Mouse (Mus musculus) left cerebral cortex, adult 11 months (tissue): ENCODE results near the gene Ssh2.
A peak's percentile ranks its signal among the peaks of the same experiment; 100 is the strongest.

Source experiments
- DNase-seq: peaks from one replicate; pipeline ENCODE4 v3.0.0; 2022; ENCODE audit warnings: low spot score

Gene Ssh2

DNA sequence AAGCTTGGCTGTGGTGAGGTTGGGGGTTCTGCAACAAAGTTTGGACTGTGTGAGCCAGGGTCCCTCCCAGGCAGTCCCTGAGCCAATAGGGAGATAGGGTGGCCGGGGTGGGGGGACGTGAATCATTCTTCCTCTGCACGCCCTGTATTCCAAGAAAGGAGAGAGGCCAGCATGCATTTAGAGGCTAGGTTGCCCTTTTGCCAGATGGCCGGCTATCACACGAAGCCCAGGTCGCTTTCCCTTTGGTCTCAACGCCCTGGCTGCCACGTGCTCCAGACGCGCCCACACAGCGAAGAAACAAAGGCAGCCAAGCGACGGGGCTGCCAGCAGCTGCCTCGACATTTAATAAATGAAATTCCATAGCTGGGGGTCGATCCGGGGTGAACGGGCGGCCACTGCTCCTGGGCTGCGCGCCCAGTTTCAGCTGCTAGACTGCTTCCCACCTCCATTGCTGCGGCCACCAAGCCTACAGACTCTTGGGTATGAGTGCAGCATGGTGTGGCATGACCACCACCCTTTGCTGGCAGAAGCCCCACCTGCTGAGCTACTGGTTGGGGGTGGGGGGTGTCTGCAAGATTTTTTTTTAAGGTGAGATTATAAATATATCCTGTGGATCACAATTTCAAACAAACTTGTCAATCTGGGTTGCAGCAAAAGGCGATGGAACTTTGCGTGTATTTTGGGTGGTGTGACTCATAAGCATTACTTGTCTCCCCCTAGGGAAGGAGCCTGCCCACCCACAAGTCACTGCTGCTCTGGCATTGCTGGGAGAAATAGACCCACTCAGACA, 275.6 kb downstream of the Ssh2 start:
- DNase-seq, result no peak

DNA sequence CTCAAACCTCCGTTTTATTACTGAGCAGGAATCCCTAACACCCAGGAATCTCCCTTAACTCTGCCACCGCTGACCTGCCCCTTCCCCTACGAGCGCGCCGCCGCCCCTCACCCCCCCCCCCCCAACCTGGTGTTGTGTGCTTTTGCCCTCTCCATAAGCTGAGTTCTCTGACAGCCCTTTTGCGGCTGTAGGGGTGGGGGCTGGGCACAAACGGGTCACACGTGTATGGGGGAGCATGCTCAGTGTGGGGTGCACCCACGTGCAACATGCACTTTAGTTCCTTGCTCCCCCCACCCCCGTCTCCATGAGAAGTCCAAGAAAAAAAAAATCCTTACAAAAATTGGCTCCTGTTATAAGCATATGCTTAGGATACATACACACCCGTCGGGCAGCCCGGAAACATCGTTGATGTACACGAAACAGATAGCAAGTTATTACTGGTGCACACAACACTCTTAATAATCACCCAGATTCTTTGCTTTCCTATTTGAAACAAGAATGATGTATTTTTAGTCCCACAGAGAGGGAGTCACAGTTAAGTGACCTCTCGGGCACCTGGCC, 276.3 kb downstream of the Ssh2 start:
- DNase-seq, result no peak

DNA sequence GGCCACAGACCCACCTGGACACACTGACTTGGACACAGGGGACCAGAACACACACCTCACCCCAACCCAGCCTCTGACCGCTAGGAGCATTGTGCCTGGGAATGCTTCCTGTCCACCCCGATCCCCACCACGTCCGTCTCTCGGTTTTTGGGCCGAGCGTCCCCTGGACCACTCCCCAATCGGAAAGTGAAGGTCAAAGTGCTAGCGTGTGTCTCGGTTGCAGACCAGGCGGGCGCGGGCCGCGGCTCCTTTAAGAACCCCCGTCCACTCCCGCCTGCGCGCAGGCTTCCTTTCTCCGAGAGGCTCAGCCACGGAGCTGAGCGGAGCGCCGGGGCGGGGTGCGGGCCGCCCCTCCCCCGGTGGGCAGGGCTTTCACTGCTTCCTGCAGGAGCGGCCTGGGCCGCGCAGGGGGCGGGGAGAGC, 276.8 kb downstream of the Ssh2 start:
- DNase-seq, result peak; percentile 86

DNA sequence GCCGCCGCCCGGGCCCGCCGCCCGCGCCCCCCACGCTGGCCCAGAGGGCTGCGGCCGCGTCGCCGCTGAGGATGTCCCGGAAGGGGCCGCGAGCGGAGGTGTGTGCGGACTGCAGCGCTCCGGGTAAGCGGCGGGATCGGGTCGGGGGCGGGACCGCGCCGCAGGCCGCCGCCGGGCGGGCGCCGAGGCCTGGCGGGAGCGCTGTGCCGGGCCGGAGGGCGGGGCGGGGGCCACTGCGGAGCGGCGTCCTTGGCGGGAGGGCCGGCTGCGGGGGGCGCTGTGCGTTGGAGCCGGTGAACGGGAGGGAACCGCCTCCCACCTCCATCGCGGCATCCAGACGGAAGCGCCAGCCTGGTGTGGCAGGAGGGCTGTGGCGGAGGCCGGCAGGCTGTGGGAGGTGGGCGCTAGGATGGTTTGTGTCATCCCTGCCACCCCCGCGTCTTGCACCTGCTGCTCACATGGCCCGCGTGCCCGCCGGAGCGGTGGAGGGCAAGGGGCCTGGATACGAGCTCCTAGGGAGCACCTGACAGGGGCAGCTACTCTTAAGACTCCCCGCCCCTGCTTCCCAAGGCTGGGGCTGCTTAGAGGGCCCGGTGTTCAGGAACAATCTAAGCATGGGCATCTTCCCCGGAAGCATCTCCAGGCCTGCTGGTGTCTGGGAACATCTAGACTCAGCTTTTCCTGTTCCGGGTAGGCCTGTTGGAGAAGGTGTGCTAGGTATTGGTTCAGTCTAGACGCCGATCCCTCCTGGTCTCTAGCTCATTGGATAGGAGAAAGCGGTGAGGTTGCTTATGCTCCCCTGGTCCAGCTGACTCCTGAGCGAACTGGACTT, 277.6 kb downstream of the Ssh2 start, which contains the start of gene Git1:
Gene Git1 (plus strand): TSS at position 51 of the 832 bp plus-strand sequence.
- no peak for DNase-seq

DNA sequence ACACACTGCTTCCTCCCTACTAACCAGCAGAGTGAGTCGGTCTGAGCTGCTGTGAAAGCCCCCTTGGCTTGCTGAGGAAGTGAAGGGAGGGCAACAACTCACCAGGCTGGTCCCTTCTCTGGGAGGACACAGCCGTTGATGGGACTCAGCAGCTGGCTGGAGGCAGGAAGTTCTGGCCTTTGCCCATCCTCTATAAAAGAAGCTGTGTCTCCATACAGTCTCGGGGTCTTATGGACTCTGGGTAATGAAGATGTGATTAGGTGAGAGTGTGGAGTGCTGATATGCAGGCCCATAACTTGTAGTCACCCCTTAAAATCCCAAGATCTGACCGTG, 278.2 kb downstream of the Ssh2 start:
- DNase-seq, result no peak

DNA sequence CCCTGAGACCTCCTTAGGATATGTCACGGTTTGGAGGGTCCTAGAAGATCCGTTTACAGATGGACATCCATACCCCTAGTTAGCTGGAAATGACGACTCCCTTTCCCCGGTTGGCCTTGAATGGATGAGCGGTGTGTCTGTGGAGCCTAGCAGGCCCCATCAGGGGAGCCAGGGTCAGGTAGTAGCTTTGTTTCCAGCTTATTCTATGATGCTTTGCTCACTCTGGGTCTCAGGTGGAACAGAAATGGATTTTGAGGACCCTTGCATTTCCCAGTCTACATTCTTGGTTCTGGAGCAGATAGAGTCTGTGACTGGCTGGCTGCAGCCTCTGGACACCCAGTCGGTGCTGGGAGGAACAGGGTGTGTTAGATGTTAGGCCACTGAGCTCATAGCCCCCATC, 278.7 kb downstream of the Ssh2 start:
- DNase-seq, result no peak

DNA sequence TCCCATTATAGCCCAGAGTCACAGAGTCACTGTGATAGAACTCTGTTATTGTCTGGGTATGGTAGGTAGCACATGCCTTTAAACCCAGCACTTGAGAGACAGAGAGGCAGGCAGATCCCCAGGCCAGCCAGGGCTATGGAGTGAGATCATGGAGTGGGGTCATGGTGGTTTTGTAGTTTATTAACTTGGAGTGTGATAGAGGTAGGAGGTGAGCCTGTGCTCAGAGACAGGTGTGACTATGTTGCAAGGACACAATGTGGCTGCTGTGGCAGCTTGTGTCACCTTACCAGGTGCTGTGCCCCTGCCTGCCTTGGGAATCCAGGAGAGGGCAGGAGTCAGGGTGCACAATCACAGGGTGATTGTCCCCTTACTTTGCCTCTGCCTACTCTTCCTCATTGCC, 279.4 kb downstream of the Ssh2 start:
- DNase-seq, result no peak

DNA sequence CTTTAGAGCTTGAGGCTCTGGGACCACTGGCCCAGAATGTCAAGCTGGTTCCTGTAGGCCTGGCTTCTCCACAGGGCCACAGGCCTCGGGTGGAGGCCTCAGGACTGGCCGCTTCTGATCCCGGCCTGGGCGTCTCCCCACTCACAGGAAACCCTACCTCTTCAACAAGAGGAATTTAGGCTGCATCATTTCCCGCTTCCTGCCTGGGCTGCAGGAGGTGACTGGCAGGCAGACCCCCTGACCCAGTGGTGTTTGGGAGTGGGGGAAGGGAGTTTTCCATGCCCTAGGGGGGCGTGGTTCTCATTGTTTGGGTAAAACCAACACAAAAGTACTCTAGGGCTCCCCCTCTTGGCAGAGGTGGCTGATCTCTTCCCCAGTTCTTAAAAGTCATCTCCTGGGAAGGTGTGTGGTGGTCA, 281.3 kb downstream of the Ssh2 start:
- no peak for DNase-seq

DNA sequence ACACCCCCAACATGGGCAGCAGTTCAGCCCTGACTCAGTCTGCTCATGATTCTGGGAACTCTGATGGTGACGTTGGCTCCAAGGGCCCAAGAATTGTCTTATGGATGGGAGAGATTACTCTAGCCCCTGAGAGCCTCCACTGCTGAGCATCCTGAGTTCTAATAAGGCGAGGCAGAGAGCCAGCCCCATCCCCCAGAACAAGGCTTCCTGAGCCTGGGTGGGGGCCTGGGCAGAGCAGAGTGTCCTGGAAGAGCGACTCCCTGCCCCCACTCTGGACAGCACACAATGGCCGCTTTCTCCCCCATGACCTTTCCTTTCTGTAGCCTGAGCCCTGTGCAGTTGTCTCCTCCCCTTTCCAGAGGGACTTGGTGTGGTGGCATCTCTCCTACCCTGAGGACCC, 281.8 kb downstream of the Ssh2 start:
- DNase-seq, result no peak

DNA sequence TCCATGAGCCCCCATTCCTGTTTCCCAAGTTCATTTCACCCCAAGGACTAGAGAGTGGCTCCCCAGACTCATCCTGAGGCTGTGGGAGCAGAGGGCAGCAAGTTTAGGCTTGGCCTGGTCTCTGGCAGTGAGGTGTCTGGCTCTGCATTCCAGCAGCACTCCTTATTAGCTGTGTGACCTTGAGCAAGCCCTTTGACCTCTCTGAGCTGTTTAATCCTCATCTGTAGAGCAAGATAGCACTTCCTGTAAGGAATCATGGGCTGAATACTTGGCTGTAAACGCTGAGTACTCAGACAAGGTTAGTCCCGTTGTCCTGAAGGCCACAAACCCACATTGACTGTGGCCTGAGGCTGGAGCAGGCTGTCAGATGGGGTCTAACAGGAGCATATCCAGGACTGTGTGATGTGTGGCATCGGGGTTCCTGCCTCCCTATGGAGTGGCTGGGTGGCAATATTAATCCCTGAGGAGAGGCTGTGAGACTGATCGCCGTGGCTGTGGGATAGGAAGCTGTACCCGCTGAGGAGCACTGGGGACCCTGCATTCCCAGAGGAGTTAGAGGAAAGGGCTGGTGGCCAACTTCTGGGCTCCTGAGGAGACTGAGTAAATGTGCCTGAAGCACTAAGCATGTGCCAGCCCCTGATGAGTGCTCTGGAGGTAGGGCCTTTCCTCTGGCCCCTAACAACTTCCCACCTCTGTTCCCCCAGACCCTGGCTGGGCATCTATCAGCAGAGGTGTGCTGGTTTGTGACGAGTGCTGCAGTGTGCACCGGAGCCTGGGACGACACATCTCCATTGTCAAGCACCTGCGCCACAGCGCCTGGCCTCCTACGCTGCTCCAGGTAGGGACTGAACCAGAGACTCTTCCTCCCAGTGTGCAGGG, 282.4 kb downstream of the Ssh2 start:
- DNase-seq, result no peak

DNA sequence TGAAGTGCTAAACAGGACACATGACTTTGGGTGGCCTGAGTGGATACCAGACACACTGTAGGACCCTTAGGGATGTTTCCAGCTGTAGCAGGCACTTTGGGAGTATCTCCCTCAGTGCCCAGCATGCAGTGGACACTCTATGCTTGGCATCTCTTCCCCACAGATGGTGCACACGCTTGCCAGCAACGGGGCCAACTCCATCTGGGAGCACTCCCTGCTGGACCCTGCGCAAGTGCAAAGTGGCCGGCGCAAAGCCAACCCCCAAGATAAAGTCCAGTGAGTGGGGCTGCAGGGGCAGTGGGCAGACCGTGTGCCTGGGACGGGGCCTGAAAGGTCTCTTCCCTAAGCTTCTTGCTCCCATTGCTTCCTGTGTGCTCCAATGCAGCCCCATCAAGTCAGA, 283.3 kb downstream of the Ssh2 start:
- DNase-seq, result no peak

DNA sequence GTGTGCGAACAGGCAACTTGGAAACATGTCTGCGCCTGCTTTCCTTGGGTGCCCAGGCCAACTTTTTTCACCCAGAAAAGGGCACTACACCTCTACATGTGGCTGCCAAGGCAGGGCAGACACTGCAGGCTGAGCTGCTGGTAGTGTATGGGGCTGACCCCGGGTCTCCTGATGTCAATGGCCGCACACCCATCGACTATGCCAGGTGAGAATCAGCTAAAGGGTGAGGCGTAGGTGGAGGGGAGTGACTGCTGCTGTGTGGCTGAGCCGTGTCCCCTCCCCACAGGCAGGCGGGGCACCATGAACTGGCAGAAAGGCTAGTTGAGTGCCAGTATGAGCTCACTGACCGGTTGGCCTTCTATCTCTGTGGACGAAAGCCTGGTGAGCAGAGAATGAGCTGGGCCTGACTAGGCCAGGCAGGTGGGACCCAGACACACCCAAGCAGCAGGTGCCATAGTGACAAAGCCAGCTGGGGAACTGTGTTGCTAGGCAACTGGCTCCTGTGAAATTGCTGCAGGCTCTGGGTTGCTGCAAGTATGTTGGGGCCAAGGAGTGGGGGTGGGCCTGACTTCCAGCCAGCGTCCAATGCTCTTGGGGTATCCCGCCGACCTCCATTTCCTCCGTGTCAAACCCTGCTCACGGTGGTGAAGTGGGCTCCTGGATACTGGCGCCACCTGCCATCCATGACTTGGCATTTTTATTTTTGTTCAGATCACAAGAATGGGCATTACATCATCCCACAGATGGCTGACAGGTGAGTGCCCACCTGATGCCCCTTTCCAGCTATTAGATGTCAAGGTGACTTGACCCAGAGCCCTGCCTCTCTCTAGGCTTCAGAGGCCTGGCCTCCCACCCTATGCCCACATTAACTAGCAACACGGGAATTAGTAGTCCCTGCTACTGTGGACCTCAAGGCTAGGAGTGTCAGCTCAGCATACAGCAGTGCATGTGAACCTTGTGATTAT, 284.6 kb downstream of the Ssh2 start:
- DNase-seq, result no peak

DNA sequence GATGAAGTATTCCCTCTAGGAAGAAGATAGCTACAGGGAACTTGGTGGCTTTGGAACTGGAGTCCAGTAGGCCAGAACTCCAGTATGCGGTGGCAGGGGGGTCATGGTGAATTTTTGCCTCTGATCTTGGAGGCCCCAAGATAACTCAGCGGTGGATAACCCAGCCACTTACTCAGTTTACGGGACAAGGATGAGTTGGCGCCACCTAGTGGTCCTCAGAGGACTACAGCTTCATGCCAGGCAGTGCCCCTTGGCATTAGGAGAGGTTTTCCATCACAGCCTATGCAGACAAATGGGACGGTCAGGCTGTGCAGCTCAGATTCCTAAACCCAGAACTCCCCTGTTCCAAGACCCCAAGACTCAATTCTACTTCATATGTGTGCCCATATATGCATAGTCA, 285.3 kb downstream of the Ssh2 start:
- DNase-seq, result no peak

DNA sequence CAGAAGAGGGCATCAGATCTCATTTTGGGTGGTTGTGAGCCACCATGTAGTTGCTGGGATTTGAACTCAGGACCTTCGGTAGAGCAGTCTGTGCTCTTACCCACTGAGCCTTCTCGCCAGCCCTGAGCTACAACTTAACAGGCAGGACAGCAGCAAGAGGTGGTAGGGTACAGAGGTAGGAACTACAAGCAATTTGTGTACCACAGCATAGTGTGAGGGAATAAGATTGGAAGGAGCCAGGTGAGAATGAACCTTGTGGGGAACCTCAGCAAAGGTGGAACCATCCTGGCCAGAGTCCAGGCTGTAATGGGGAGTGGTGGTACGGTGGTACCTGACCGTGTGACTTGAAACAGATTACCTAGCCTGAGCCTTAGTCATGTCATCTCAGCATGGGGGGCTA, 285.9 kb downstream of the Ssh2 start:
- DNase-seq, result no peak

DNA sequence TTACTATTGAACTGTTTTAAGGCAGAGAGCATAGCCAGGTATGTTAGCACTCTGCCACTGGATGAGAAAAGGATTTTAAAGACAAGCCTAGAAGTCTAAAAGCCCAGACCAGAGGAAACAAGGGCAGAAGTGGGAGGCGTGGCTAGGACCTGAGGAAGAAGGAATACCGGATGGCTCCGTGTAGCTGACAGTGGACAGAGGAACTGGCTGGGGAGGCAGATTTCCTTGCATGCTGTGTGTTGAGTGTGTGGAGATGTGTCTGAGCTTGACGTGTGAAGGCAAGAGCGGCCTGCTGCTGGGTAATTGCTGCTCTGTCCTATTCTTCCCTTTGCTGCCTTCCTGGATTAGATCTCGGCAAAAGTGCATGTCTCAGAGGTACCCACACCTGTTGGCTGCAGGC, 286.4 kb downstream of the Ssh2 start:
- DNase-seq, result no peak

DNA sequence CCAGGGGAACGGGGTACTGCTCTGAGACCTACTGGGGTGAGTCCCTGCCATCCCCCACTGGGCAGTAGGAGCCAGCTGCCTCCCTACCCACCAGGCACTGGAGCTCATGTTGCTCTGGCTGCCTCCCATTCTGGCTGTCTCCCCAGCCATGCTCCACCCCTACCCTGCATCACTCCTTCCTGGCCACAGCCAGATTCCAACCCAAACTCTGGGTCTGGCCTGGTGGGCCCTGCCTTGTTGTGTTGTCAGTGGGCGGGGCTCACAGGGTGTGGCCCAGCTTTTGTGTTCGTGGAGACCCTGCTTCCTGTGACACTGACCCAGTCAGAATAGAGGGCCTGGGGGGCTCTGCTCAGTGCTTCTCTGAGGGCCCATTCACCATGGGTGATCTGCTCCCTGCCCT, 287.4 kb downstream of the Ssh2 start:
- no peak for DNase-seq

DNA sequence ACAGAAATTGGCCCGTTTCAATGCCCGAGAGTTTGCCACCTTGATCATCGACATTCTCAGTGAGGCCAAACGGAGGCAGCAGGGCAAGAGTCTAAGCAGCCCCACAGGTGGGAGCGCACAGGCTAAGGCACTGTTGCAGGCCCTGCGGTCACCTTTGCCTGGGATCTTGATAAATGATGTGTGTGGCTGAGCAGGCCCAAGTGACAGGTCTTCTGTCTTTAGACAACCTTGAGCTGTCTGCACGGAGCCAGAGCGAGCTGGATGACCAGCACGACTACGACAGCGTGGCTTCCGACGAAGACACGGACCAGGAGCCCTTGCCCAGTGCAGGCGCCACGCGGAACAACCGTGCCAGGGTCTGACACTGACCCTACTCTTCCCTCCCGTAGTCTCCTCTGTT, 288.3 kb downstream of the Ssh2 start:
- no peak for DNase-seq

DNA sequence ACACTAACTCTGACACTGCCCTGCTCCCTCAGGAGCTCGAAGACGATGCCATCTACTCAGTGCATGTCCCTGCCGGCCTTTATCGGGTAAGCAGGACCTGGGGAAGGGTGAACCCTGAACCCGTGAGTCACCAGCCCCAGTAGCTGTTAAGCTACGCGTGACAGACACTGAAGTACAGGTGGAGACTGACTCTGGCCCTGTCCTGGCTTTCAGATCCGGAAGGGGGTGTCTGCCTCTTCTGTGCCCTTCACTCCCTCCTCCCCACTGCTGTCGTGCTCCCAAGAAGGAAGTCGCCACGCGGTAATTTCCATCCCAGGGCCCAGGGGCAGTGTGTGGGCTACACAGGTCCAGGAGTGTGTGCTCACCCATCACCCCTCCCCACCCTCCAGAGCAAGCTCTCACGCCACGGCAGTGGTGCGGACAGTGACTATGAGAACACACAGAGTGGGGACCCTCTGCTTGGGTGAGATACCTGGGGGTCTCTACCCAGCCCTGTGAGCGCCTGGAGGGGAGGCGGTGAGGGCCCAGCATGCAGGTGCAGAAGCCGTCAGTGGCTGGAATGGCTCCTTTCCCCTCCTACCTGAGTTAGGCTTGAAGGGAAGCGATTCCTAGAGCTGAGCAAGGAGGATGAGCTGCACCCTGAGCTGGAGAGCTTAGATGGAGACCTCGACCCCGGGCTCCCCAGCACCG, 289.3 kb downstream of the Ssh2 start:
- DNase-seq, result no peak

DNA sequence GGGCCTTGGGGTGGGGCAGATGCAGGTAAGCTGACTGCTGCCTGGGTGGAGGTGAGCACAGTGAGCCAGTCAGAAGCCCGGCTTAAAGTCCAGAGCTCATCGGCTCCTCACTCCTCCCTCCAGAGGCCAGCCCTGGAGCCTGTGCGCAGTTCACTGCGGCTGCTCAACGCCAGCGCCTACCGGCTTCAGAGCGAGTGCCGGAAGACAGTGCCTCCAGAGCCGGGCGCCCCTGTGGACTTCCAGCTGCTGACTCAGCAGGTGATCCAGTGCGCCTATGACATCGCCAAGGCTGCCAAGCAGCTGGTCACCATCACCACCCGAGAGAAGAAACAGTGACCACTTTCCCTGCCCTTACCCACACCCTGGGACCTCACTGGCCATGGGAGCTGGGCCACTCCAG, 290.2 kb downstream of the Ssh2 start:
- DNase-seq, result no peak

DNA sequence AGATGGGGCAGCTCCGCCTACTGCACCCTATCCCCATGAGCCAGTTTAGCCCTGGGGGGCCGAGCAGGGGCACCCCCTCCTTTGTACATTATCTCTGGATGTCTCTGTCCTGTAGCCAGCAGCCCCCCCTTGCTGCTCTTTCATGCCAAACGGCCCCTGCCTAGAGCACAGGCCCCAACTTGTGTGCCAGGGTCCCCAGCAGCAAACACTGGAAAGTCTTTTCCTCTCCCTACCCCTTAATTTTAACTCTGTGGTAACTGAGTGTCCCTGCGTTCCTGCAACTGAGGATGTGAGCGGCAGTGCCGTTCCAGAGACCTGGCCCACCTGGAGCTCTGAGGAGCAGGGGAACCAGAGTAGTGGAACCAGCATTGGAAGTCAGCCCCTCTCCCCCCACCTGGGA, 290.9 kb downstream of the Ssh2 start:
- no peak for DNase-seq
